Mouse (Mus musculus) erythroblast, embryonic 14.5 days (primary cell): Measurements from ENCODE around the gene Nkd1.

Source experiments
- GATA1 ChIP-seq: IDR thresholded peaks from 2 replicates; pipeline ENCODE4 v1.6.1; 2012; ENCODE audit warnings: low read length, inconsistent platforms, mixed read lengths
- TAL1 ChIP-seq: IDR thresholded peaks from 3 replicates; pipeline ENCODE4 v1.6.1; 2012; ENCODE audit warnings: low read length, inconsistent platforms, mixed read lengths

DNA sequence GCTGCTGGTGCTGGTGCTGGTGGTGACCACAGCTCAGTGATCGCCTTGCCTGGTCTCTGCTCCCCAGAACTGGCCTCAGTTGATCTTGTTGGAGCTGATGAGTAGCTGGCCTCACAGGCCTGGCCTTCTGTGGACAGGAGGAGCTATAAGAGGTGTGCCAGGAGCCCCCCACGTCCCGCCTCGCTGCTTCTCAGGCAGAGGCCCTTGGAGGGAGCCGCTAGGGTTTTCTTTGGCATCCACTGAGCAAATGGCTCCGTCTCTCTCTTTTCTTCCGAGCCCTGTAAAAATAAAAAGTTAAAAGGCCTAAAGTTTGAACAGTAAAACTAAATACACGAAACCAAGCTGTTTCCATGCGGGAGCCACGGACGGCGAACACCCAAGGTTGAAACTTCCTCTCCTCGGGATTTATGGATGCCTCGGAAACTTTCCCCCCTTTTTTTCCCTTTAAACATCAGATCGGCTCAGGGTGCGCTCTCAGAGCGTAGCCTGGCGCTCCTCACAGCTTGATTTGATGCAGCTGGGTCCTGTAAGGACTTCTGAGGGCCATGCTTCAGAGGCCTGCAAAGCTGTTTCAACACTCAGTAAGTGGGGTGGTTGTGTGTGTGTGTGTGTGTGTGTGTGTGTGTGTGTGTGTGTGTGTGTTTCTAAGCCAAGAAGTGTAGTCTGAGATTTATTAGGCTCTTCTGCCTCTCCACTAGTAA, 25.0 kb downstream of the Nkd1 start:
- TF ChIP-seq GATA1: no peak
- no peak for TF ChIP-seq TAL1
